In genomic region chr3:108089916-108090315, GRCm38 (mm10) we compare ENCODE assay signal across 31 mouse cellular contexts. TPM values are rescaled to one million over a fixed set of nuclear protein-coding genes. Genes with fewer than 3 reads are reported as not detected.
DNase-seq lines count a peak whose midpoint lies in the region; ATAC-seq and TF ChIP-seq lines count a peak whose summit lies in the region.
"Had no signal": no experiment of that assay in that cellular context is flagged by ENCODE, and none has a peak within 500 bp of the region (broad histone marks: within the 10 kb centered on the region; RNA-seq: fewer than 3 reads in every experiment).

No protein-coding gene starts in this region.

- H3K79me2 ChIP-seq in liver, adult 2 months (ENCODE audit: control insufficient read depth, insufficient read depth, low read length) = peaks cover 2% of the 10 kb centered on the region

- no peak for TF ChIP-seq CTCF in liver, adult 2 months (IDR thresholded peaks at IDR 0.05; ENCODE audit: low read depth, low read length)

- H3K27ac ChIP-seq in liver, adult 2 months (replicated peaks; ENCODE audit: insufficient read depth, low read depth, low read length) = no peak overlapping the region
- H3K27ac ChIP-seq in liver, embryonic 11.5 days (ENCODE audit: low read depth, low read length) = no peak overlapping the region
- H3K27ac ChIP-seq in embryonic facial prominence, embryonic 15.5 days (replicated peaks) = peak overlapping the region; percentile 48; the same call in 1 of the 2 replicates
- no peak overlapping the region for H3K27ac ChIP-seq in hindbrain, embryonic 12.5 days
- H3K27ac ChIP-seq: forebrain, embryonic 13.5 days; hindbrain, embryonic 10.5 days; limb, embryonic 12.5 days; lung, embryonic 15.5 days; midbrain, embryonic 13.5 days; neural tube, embryonic 12.5 days had no signal

- H3K4me1 ChIP-seq in liver, adult 2 months (ENCODE audit: control insufficient read depth, insufficient read depth, low read length) = peaks cover 4% of the 10 kb centered on the region
- peaks cover 34% of the 10 kb centered on the region for H3K4me1 ChIP-seq in liver, embryonic 11.5 days (replicated peaks; ENCODE audit: control insufficient read depth, insufficient read depth, low read length)
- H3K4me1 ChIP-seq in embryonic facial prominence, embryonic 15.5 days = peaks cover 45% of the 10 kb centered on the region
- H3K4me1 ChIP-seq in hindbrain, embryonic 12.5 days = peaks cover 23% of the 10 kb centered on the region

- no peak overlapping the region for H3K4me3 ChIP-seq in liver, adult 2 months (ENCODE audit: insufficient read depth, low read depth, low read length)
- H3K4me3 ChIP-seq in liver, embryonic 11.5 days (ENCODE audit: low read depth, low read length) = no peak overlapping the region
- no peak overlapping the region for H3K4me3 ChIP-seq in embryonic facial prominence, embryonic 15.5 days (replicated peaks)
- no peak overlapping the region for H3K4me3 ChIP-seq in hindbrain, embryonic 12.5 days
- H3K4me3 ChIP-seq: forebrain, embryonic 13.5 days; heart, embryonic 12.5 days; hindbrain, embryonic 10.5 days; layer of hippocampus, adult 2 months; limb, embryonic 12.5 days; liver, embryonic 15.5 days; lung, embryonic 15.5 days; megakaryocyte, embryonic 14.5 days; midbrain, embryonic 13.5 days; neural tube, embryonic 12.5 days had no signal

- no peaks in the 10 kb centered on the region for H3K27me3 ChIP-seq in liver, adult 2 months (ENCODE audit: control insufficient read depth, insufficient read depth, low read length)
- no peaks in the 10 kb centered on the region for H3K27me3 ChIP-seq in liver, embryonic 11.5 days (replicated peaks; ENCODE audit: control insufficient read depth, insufficient read depth, low read length)
- H3K27me3 ChIP-seq in embryonic facial prominence, embryonic 15.5 days = no peaks in the 10 kb centered on the region
- H3K27me3 ChIP-seq in hindbrain, embryonic 12.5 days = no peaks in the 10 kb centered on the region
- H3K27me3 ChIP-seq: forebrain, embryonic 13.5 days; heart, embryonic 12.5 days; limb, embryonic 12.5 days; liver, embryonic 15.5 days; lung, embryonic 15.5 days; neural tube, embryonic 12.5 days had no signal

- H3K9me3 ChIP-seq in liver, embryonic 11.5 days (ENCODE audit: control insufficient read depth, low read length) = no peaks in the 10 kb centered on the region
- no peaks in the 10 kb centered on the region for H3K9me3 ChIP-seq in embryonic facial prominence, embryonic 15.5 days (replicated peaks)
- no peaks in the 10 kb centered on the region for H3K9me3 ChIP-seq in hindbrain, embryonic 12.5 days (replicated peaks)
- H3K9me3 ChIP-seq: forebrain, embryonic 13.5 days; G1E; heart, embryonic 12.5 days; hindbrain, embryonic 10.5 days; limb, embryonic 12.5 days; liver, embryonic 15.5 days; lung, embryonic 15.5 days; megakaryocyte, embryonic 14.5 days; midbrain, embryonic 13.5 days; neural tube, embryonic 12.5 days had no signal

- intact Hi-C loops in left cerebral cortex, postnatal 4 days (cut with DNase I) = no loop called here

- 54% methylated on average over 2 of the region's 2 CpGs for WGBS in liver, adult 2 months
- 49% methylated on average over 2 of the region's 2 CpGs for WGBS in liver, embryonic 11.5 days
- 32% methylated on average over 2 of the region's 2 CpGs for WGBS in embryonic facial prominence, embryonic 15.5 days
- 38% methylated on average over 2 of the region's 2 CpGs for WGBS in hindbrain, embryonic 12.5 days

- H3K4me2 ChIP-seq in liver, embryonic 11.5 days = no peak overlapping the region
- H3K4me2 ChIP-seq in embryonic facial prominence, embryonic 15.5 days (replicated peaks) = no peak overlapping the region
- no peak overlapping the region for H3K4me2 ChIP-seq in hindbrain, embryonic 12.5 days (replicated peaks)
- H3K4me2 ChIP-seq: forebrain, embryonic 13.5 days; heart, embryonic 12.5 days; limb, embryonic 12.5 days; liver, embryonic 15.5 days; lung, embryonic 15.5 days; midbrain, embryonic 13.5 days; neural tube, embryonic 12.5 days had no signal

- ATAC-seq in liver, embryonic 11.5 days (replicated peaks; ENCODE audit: low FRiP score) = no peak
- ATAC-seq in embryonic facial prominence, embryonic 15.5 days (ENCODE audit: insufficient number of reproducible peaks, low FRiP score, low TSS enrichment, low read depth) = no peak
- no peak for ATAC-seq in hindbrain, embryonic 12.5 days (ENCODE audit: low FRiP score)
- ATAC-seq: forebrain, embryonic 13.5 days; intestine, postnatal 0 days; midbrain, embryonic 13.5 days had no signal

- H3K36me3 ChIP-seq in liver, adult 2 months (ENCODE audit: control insufficient read depth, insufficient read depth, low read length) = no peaks in the 10 kb centered on the region
- H3K36me3 ChIP-seq in liver, embryonic 11.5 days (ENCODE audit: control insufficient read depth, insufficient read depth, low read length) = no peaks in the 10 kb centered on the region
- no peaks in the 10 kb centered on the region for H3K36me3 ChIP-seq in embryonic facial prominence, embryonic 15.5 days
- H3K36me3 ChIP-seq in hindbrain, embryonic 12.5 days = no peaks in the 10 kb centered on the region
- H3K36me3 ChIP-seq: heart, embryonic 12.5 days; hindbrain, embryonic 10.5 days; limb, embryonic 12.5 days; liver, embryonic 15.5 days; lung, embryonic 15.5 days; midbrain, embryonic 13.5 days; neural tube, embryonic 12.5 days had no signal

- DNase-seq in adrenal gland, postnatal 10 days = peak; percentile 17
- DNase-seq in adrenal gland, postnatal 14 days = no peak
- DNase-seq in liver, adult 2 months (ENCODE audit: extremely low read depth, low read depth, low spot score) = peak; percentile 58
- no peak for DNase-seq in liver, embryonic 11.5 days (ENCODE audit: low spot score)
- DNase-seq in left cerebral cortex, postnatal 4 days = no peak
- no peak for DNase-seq in embryo, embryonic 9.5 days (ENCODE audit: extremely low spot score)
- DNase-seq: adrenal gland, postnatal 25 days; cerebellum, adult 9-11 months; gastrocnemius, postnatal 10 days; kidney, postnatal 25 days; lung, postnatal 36 days; retina, postnatal 1 day; right cerebral cortex, postnatal 25 days; spleen, adult 18-20 months; thymus, adult 18-20 months; thymus, postnatal 4 days had no signal

- TF ChIP-seq POLR2A in liver, adult 2 months (IDR thresholded peaks at IDR 0.05; ENCODE audit: extremely low read depth, insufficient read depth, low read length) = no peak

- H3K9ac ChIP-seq in liver, adult 2 months (ENCODE audit: low read depth, low read length) = no peak overlapping the region
- H3K9ac ChIP-seq in liver, embryonic 11.5 days (ENCODE audit: low read depth, low read length) = no peak overlapping the region
- H3K9ac ChIP-seq in embryonic facial prominence, embryonic 15.5 days = no peak overlapping the region
- H3K9ac ChIP-seq in hindbrain, embryonic 12.5 days = no peak overlapping the region
- H3K9ac ChIP-seq: forebrain, embryonic 13.5 days; heart, embryonic 12.5 days; limb, embryonic 12.5 days; liver, embryonic 15.5 days; lung, embryonic 15.5 days; midbrain, embryonic 13.5 days; neural tube, embryonic 12.5 days had no signal

RNA-seq across cellular contexts. Expression of gene Gnat2, which starts 2.7 kb away (rescaled TPM):
- 1 to 10 TPM; 6.6 to 6.8 TPM for total RNA-seq in adrenal gland, postnatal 10 days (2021)
- 9.8 and 12.6 TPM in 2 replicates for total RNA-seq in adrenal gland, postnatal 14 days (2021)
- 2.9 and 3.9 TPM in 2 replicates for total RNA-seq in liver, adult 2 months (2014; rRNA removed)
- 0.91 and 1.5 TPM in 2 replicates for polyA plus RNA-seq in liver, adult 2 months (2012; rRNA removed)
- polyA plus RNA-seq in liver, embryonic 11.5 days (2014; fragmentation: Nextera tagmentation; extraction: Ambion mirVana) = 4.2 and 5.4 TPM in 2 replicates
- 0.39 and 0.61 TPM in 2 replicates for polyA plus RNA-seq in embryonic facial prominence, embryonic 15.5 days (2015; fragmentation: Nextera tagmentation; extraction: Ambion mirVana)
- polyA plus RNA-seq in hindbrain, embryonic 12.5 days (2016; fragmentation: Nextera tagmentation; extraction: Ambion mirVana) = 0.33 and 0.37 TPM in 2 replicates
- under 1 TPM in 1 of 2 experiments, not detected in 1; 0.44 TPM for total RNA-seq in left cerebral cortex, postnatal 4 days (2021)
- total RNA-seq: layer of hippocampus, adult 2 months; layer of hippocampus, postnatal 25 days had no signal

RNA-seq across cellular contexts. Expression of gene Ampd2, which starts 3.5 kb away (rescaled TPM):
- total RNA-seq in adrenal gland, postnatal 10 days (2021) = 10 to 100 TPM; 79.3 to 92.2 TPM
- 117 and 124 TPM in 2 replicates for total RNA-seq in adrenal gland, postnatal 14 days (2021)
- 11.0 and 13.8 TPM in 2 replicates for total RNA-seq in liver, adult 2 months (2014; rRNA removed)
- 69.6 and 128 TPM in 2 replicates for polyA plus RNA-seq in liver, adult 2 months (2012; rRNA removed)
- polyA plus RNA-seq in liver, embryonic 11.5 days (2014; fragmentation: Nextera tagmentation; extraction: Ambion mirVana) = 119 and 123 TPM in 2 replicates
- polyA plus RNA-seq in embryonic facial prominence, embryonic 15.5 days (2015; fragmentation: Nextera tagmentation; extraction: Ambion mirVana) = 44.3 and 44.9 TPM in 2 replicates
- 46.5 and 50.2 TPM in 2 replicates for polyA plus RNA-seq in hindbrain, embryonic 12.5 days (2016; fragmentation: Nextera tagmentation; extraction: Ambion mirVana)
- total RNA-seq in left cerebral cortex, postnatal 4 days (2021) = 10 to 100 TPM; 65.3 to 75.4 TPM

RNA-seq across cellular contexts. Expression of gene Gstm4, which starts 45.2 kb away (rescaled TPM):
- total RNA-seq in adrenal gland, postnatal 10 days (2021) = 10 to 100 TPM; 12.8 to 13.3 TPM
- total RNA-seq in adrenal gland, postnatal 14 days (2021) = 11.2 and 12.3 TPM in 2 replicates
- total RNA-seq in liver, adult 2 months (2014; rRNA removed) = 19.8 and 26.5 TPM in 2 replicates
- 86.0 and 98.9 TPM in 2 replicates for polyA plus RNA-seq in liver, adult 2 months (2012; rRNA removed)
- polyA plus RNA-seq in liver, embryonic 11.5 days (2014; fragmentation: Nextera tagmentation; extraction: Ambion mirVana) = 21.2 and 22.8 TPM in 2 replicates
- polyA plus RNA-seq in embryonic facial prominence, embryonic 15.5 days (2015; fragmentation: Nextera tagmentation; extraction: Ambion mirVana) = 12.7 and 15.3 TPM in 2 replicates
- polyA plus RNA-seq in hindbrain, embryonic 12.5 days (2016; fragmentation: Nextera tagmentation; extraction: Ambion mirVana) = 12.1 and 12.5 TPM in 2 replicates
- 10 to 100 TPM; 10.3 to 10.9 TPM for total RNA-seq in left cerebral cortex, postnatal 4 days (2021)
- total RNA-seq: G1E had no signal
- polyA plus RNA-seq: G1E had no signal

RNA-seq across cellular contexts. Expression of gene Gnai3, which starts 56.0 kb away (rescaled TPM):
- total RNA-seq in adrenal gland, postnatal 10 days (2021) = 100 to 1,000 TPM; 101 to 113 TPM
- total RNA-seq in adrenal gland, postnatal 14 days (2021) = 134 and 140 TPM in 2 replicates
- total RNA-seq in liver, adult 2 months (2014; rRNA removed) = 89.5 and 92.8 TPM in 2 replicates
- polyA plus RNA-seq in liver, adult 2 months (2012; rRNA removed) = 19.0 and 24.6 TPM in 2 replicates
- 146 and 170 TPM in 2 replicates for polyA plus RNA-seq in liver, embryonic 11.5 days (2014; fragmentation: Nextera tagmentation; extraction: Ambion mirVana)
- polyA plus RNA-seq in embryonic facial prominence, embryonic 15.5 days (2015; fragmentation: Nextera tagmentation; extraction: Ambion mirVana) = 154 and 161 TPM in 2 replicates
- polyA plus RNA-seq in hindbrain, embryonic 12.5 days (2016; fragmentation: Nextera tagmentation; extraction: Ambion mirVana) = 193 and 201 TPM in 2 replicates
- total RNA-seq in left cerebral cortex, postnatal 4 days (2021) = 10 to 100 TPM; 88.6 to 90.4 TPM

Comparison
In these comparisons a context has a peak if more than half of its experiments do, and no peak if none do; other contexts are left out.
1. DNase-seq: peak in adrenal gland, postnatal 10 days (single experiment) and liver, adult 2 months (single experiment); none in adrenal gland, postnatal 14 days (single experiment), liver, embryonic 11.5 days (single experiment), left cerebral cortex, postnatal 4 days (single experiment) and embryo, embryonic 9.5 days (single experiment).